Mouse (Mus musculus) macrophage (primary cell): ENCODE measurements around the gene Pphln1. TPM values are rescaled to one million over a fixed set of nuclear protein-coding genes. Genes with fewer than 3 reads are reported as not detected.

Source experiments
- H3K27ac ChIP-seq: fragments of 350-480 bp; formaldehyde crosslinking; 2 replicates; pipeline ENCODE4 v1.9.0; 2021
- H3K36me3 ChIP-seq: fragments of 350-480 bp; formaldehyde crosslinking; 2 replicates; pipeline ENCODE4 v1.9.0; 2021; ENCODE audit errors: inconsistent target
- H3K4me3 ChIP-seq: fragments of 350-480 bp; formaldehyde crosslinking; 2 replicates; pipeline ENCODE4 v1.9.0; 2021; ENCODE audit errors: inconsistent target
- H3K79me2 ChIP-seq: fragments of 350-480 bp; formaldehyde crosslinking; 2 replicates; pipeline ENCODE4 v1.9.0; 2021; ENCODE audit errors: inconsistent target
- WGBS: methylation state at CpG from one replicate; pipeline ENCODE4 v1.1.7; 2026; ENCODE audit warnings: inconsistent platforms; ENCODE audit not compliant: missing documents; 5-methylcytosine and 5-hydroxymethylcytosine counted together
- polyA plus RNA-seq: library from polyadenylated mRNA; stranded (reverse); fragments of 250-400 nt; gene quantifications from 3 replicates; pipeline ENCODE4 v1.2.4, GENCODE M21; 2018; ENCODE audit warnings: inconsistent platforms

Pphln1 gene
- polyA plus RNA-seq, 1 experiment from 2014 or later, result 28.3 TPM

DNA sequence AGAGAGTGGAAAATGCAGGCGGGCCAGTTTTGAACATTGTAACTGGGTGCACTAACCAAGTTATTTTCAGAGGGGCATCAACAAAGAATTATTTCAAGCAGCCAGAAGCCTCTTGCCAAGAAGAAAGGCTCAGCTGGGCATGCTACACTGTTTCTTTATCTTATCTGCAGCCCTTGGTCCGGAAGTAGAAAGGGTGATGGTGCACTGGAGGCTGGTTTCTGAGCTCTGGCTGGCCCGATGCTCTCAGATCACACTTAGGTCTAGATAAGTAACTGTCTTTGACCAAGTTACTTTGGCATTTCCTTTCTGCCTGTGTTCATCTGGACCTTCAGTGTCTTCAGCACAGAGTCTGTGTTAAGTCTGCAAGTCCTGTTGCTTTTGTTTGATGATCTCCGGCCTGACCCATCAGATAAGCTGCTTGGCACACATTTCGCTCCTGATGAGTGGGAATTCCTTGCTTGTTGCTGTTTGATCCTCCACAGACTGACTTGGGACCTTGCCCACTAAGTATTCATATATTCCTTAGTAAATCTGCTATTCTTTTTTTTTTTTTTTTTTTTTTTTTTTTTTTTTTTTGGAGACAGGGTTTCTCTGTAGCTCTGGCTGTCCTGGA, 127.3 kb downstream of the Pphln1 start:
- no peak overlapping the region for H3K27ac ChIP-seq
- WGBS, result 98% methylated on average over 5 of the region's 5 CpGs

DNA sequence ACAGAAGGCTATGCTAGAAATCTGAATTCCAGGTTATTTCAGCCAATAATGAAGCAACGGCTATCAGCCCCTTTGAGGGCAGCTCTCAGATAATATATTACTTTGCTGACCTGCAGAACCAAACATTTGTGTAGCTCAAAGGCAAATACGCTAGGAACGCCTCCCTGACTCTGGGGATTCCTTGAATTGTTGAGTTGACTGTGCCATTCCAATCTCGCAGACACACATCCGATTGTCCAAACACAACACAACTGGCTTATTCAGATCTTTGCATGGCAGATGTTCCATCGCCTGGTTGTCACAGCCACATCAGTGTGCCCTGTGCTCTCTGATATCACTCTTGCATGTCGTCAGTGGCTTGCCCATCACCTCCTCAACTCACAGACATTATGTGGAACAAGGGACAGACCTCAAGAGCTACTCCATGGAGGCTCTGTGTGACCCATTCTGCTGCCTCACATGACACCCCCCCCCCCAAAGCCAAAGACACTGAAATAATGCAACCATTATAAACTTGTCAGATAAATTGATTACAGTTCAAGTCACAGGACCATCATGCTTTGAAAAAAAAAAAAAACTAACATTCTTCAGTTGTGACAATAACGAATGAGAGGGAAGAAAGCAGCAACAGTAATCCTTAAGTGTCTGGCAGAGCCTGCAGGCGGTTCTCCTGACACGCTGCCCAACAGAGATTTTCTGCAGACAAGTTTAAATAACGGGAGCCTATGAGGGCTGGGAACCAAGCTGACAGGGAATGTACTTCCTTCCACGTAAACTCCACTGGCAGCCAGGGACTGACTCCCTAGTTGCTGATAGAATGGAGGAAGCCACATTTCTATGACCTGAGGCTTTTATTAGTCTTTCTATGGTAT, 131.9 kb downstream of the Pphln1 start:
- Histone ChIP-seq H3K27ac (no peak overlapping the region), H3K4me3 (no peak overlapping the region), H3K36me3 (no peaks in the 10 kb centered on the region), H3K79me2 (no peaks in the 10 kb centered on the region)
- 89% methylated on average over 12 of the region's 12 CpGs for WGBS

More for the DNA sequence above, 127.3 kb downstream of the Pphln1 start:
- Histone ChIP-seq H3K79me2 (no peaks in the 10 kb centered on the region), H3K36me3 (no peaks in the 10 kb centered on the region), H3K4me3 (no peak overlapping the region)

DNA sequence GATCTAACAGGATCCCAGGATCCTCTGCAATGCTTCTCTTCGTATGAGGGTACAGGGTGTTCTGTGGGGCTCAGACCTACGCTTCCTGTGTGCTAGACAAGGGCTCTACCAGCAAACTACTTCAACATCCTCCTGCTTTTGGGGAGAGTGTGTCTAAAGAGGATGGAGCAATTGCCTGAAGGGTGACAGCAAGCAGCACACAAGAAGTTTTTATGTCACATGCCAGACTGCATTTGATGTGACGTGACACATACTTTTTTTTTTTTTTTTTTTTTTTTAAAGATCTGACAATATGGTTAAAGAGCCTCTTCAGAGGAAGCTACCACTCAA, 132.5 kb downstream of the Pphln1 start:
- Histone ChIP-seq H3K4me3 (no peak overlapping the region), H3K36me3 (no peaks in the 10 kb centered on the region), H3K27ac (no peak overlapping the region), H3K79me2 (no peaks in the 10 kb centered on the region)
- 73% methylated on average over 3 of the region's 3 CpGs for WGBS

DNA sequence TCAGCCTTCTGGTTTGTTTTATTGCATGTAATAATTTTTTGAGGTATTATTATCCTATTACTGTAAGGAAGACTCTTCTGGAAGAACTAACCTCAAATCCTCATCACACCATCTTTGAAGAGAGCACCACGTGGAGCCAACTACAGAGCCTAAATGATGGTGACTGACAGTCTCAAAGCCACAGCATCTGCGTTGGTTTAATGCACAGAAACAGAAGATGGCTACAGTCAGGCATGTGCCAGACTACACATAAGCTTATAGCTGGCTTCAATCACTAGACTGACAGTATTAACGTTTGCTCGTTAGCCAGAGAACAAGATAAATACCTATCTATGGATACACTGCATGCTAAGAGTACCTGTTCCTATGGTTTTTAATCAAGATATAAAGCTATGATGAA, 138.0 kb downstream of the Pphln1 start:
- WGBS, result 91% methylated on average over 4 of the region's 4 CpGs

DNA sequence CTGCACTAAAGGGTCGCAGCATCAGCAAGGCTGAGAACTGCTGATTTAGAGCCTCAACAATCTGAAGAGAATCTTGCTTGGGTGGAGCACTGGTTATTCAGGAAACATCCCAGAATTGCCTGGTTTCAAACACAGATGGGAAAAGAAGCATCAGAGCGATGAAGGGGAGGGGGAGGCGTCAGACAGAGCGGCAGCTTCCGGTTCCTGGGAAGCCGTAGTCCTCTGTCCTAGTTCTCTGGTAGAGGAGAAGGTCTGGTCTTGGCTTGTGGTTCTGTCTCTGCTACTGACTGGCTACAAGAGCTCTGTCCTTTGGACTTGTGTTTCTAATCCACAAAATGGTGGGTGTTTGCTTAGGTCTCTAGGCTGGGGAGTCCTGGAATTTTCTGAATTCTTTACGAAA, 139.6 kb downstream of the Pphln1 start:
- Histone ChIP-seq H3K79me2 (no peaks in the 10 kb centered on the region), H3K4me3 (no peak overlapping the region), H3K27ac (no peak overlapping the region), H3K36me3 (no peaks in the 10 kb centered on the region)
- 89% methylated on average over 7 of the region's 7 CpGs for WGBS

More for the DNA sequence above, 138.0 kb downstream of the Pphln1 start:
- Histone ChIP-seq H3K79me2 (no peaks in the 10 kb centered on the region), H3K36me3 (no peaks in the 10 kb centered on the region), H3K27ac (no peak overlapping the region), H3K4me3 (no peak overlapping the region)

DNA sequence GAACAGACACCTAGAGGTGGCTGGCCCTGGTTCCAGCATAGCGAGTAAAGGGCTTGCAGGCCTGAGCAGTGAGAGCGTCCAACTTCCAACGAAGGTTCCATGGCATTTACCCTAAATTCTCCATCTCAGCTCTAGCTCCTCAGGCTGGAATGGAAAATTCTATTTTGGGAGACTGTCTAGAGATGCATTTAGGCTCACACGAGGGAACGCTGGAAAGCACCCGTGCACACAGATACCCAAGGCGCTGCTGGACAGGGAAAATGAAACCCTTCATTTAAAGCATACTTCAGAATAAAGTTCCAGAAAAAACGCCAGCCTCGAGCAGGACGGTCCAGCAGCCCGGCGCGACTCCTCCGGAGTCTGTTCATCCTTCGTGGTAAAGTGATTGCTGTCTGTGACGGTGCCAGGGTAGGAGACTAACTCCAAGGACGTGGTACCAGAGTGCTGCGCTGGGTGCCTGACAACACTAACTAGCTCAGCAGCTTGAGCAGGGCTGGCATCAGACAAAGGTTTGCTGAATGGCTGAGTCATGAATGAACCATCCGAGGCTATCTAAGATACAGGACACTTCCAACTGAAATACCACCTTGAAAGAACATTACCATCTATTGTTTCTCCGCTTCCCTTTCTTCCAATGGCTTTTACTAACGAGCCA, 140.5 kb downstream of the Pphln1 start:
- WGBS, result 95% methylated on average over 21 of the region's 21 CpGs
- Histone ChIP-seq H3K36me3 (no peaks in the 10 kb centered on the region), H3K27ac (no peak overlapping the region), H3K79me2 (no peaks in the 10 kb centered on the region), H3K4me3 (no peak overlapping the region)

DNA sequence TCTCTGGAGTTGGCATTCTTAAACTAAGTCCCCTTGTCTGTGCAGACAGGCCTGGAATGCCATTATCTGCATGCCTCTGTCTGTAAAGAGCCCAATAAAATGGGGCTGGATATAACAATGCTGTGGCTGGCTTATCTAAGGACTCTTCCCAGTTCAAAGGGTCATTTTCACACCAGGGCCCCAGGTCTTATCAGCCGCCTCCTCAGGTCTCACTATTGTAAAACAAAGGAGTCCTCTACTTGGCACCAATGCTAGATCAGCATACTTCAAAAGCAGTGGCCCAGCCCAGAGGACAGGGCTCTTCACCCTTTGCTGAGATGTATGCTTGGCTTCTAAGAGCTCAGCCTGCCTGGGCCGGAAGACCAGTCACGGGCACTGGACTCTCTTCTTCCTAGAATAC, 141.3 kb downstream of the Pphln1 start:
- H3K27ac ChIP-seq, result no peak overlapping the region
- no peaks in the 10 kb centered on the region for H3K36me3 ChIP-seq
- 100% methylated on average over 3 of the region's 3 CpGs for WGBS
- no peaks in the 10 kb centered on the region for H3K79me2 ChIP-seq
- no peak overlapping the region for H3K4me3 ChIP-seq

Other genes with a start within 250 kb of the Pphln1 start
- gene Gxylt1, start 123.2 kb upstream of the Pphln1 start, polyA plus RNA-seq, result 15.2 to 18.2 TPM (median 17.6 TPM) in 3 replicates
- gene Yaf2, start 61.4 kb upstream of the Pphln1 start, polyA plus RNA-seq, result 16.5 to 24.6 TPM (median 17.8 TPM) in 3 replicates
- gene Zcrb1, start within 50 bp of the Pphln1 start, polyA plus RNA-seq, result 69.8 to 149 TPM (median 104 TPM) in 3 replicates
- gene Prickle1, start 197.5 kb downstream of the Pphln1 start, polyA plus RNA-seq, result 0.15 TPM in 1 of 3 replicates, not detected in the others